Mouse (Mus musculus) kidney, postnatal 0 days (tissue): ENCODE data around the gene Fgr. TPM values are rescaled to one million over a fixed set of nuclear protein-coding genes. Genes with fewer than 3 reads are reported as not detected.
A peak's percentile ranks its signal among the peaks of the same experiment; 100 is the strongest.

Source experiments
- ATAC-seq: fragments of 200-750 bp; cut with Nextera tagmentation; replicated peaks from 2 replicates; pipeline ENCODE4 v1.8.0; 2017; ENCODE audit warnings: low read depth, moderate number of reproducible peaks, moderate TSS enrichment, moderate library complexity; ENCODE audit not compliant: low FRiP score
- DNase-seq: peaks from one replicate; pipeline ENCODE4 v3.0.0-alpha.2; 2016; ENCODE audit warnings: low spot score
- H3K27ac ChIP-seq: fragments of 300-500 bp; sonication (generic); 2 replicates; pipeline ENCODE4 v1.5.1; 2014; ENCODE audit warnings: mild to moderate bottlenecking
- H3K27me3 ChIP-seq: fragments of 300-500 bp; sonication (generic); 2 replicates; pipeline ENCODE4 v1.6.1; 2014; ENCODE audit warnings: low read length, mixed read lengths; ENCODE audit not compliant: insufficient read depth
- H3K36me3 ChIP-seq: fragments of 300-500 bp; sonication (generic); 2 replicates; pipeline ENCODE4 v1.6.1; 2014; ENCODE audit warnings: low read length, mixed read lengths; ENCODE audit not compliant: insufficient read depth
- H3K4me1 ChIP-seq: fragments of 300-500 bp; sonication (generic); replicated peaks from 2 replicates; pipeline ENCODE4 v1.6.1; 2014; ENCODE audit warnings: antibody characterized with exemption, low read length, mixed read lengths; ENCODE audit not compliant: insufficient read depth
- H3K4me2 ChIP-seq: fragments of 300-500 bp; sonication (generic); 2 replicates; pipeline ENCODE4 v1.6.1; 2014; ENCODE audit warnings: mild to moderate bottlenecking, low read length, moderate library complexity, mixed read lengths
- H3K4me3 ChIP-seq: fragments of 300-500 bp; sonication (generic); replicated peaks from 2 replicates; pipeline ENCODE4 v1.5.1; 2014; ENCODE audit warnings: low read depth, low read length
- H3K9ac ChIP-seq: fragments of 300-500 bp; sonication (generic); 2 replicates; pipeline ENCODE4 v1.6.1; 2014; ENCODE audit warnings: low read depth, low read length
- H3K9me3 ChIP-seq: fragments of 300-500 bp; sonication (generic); replicated peaks from 2 replicates; pipeline ENCODE4 v1.6.1; 2016; ENCODE audit warnings: low read length, inconsistent platforms, mixed read lengths
- CTCF ChIP-seq: IDR thresholded peaks from 2 replicates; pipeline ENCODE4 v1.5.1; 2016; ENCODE audit warnings: antibody characterized with exemption, low read depth, mild to moderate bottlenecking, moderate library complexity
- WGBS: fragments of 180-500 bp; shearing (Covaris S2); extraction: QIAGEN DNeasy Blood & Tissue Kit; methylation state at CpG from one replicate; pipeline ENCODE4 v1.1.7; 2014; 5-methylcytosine and 5-hydroxymethylcytosine counted together
- polyA plus RNA-seq: library from polyadenylated mRNA; unstranded; fragments of >200 nt; fragmentation: Nextera tagmentation; extraction: Ambion mirVana; gene quantifications from 2 replicates; pipeline ENCODE4 v1.2.1, GENCODE M21; 2015

The Fgr gene
- polyA plus RNA-seq, 1 experiment from 2014 or later = 0.51 TPM

GRCm38 (mm10) chr4:133023636-133024035, 49.7 kb downstream of the Fgr start:
- DNase-seq (no peak), ATAC-seq (no peak)
- Histone ChIP-seq H3K36me3 (peaks cover 9% of the 10 kb centered on the region), H3K27ac (0 out of 2 replicates have a peak overlapping the region, but pooled peaks have one; percentile 73), H3K4me2 (no peak overlapping the region), H3K9me3 (no peaks in the 10 kb centered on the region), H3K27me3 (no peaks in the 10 kb centered on the region), H3K4me1 (peaks cover 60% of the 10 kb centered on the region), H3K4me3 (no peak overlapping the region), H3K9ac (no peak overlapping the region)
- 76% methylated on average over 6 of the region's 6 CpGs for WGBS
- no peak for TF ChIP-seq CTCF

- Histone ChIP-seq H3K4me3 (no peak overlapping the region), H3K27me3 (no peaks in the 10 kb centered on the region), H3K27ac (peak overlapping the region; percentile 73), H3K4me2 (peak overlapping the region; percentile 25; the same call in 1 of the 2 replicates), H3K9me3 (no peaks in the 10 kb centered on the region), H3K4me1 (peaks cover 61% of the 10 kb centered on the region), H3K9ac (no peak overlapping the region; the same call in 1 of the 2 replicates), H3K36me3 (peaks cover 9% of the 10 kb centered on the region)
- no peak for TF ChIP-seq CTCF
- DNase-seq = no peak
- 38% methylated on average over 3 of the region's 4 CpGs for WGBS
- no peak for ATAC-seq
Observed at GRCm38 (mm10) chr4:133024404-133024803, 50.5 kb downstream of the Fgr start.

- Histone ChIP-seq H3K9me3 (no peaks in the 10 kb centered on the region), H3K4me1 (peaks cover 62% of the 10 kb centered on the region), H3K27ac (peak overlapping the region; percentile 73), H3K36me3 (peaks cover 5% of the 10 kb centered on the region), H3K4me2 (peak overlapping the region; percentile 25), H3K27me3 (no peaks in the 10 kb centered on the region), H3K4me3 (no peak overlapping the region), H3K9ac (peak overlapping the region; percentile 24; the same call in 1 of the 2 replicates)
- TF ChIP-seq CTCF = no peak
- ATAC-seq = no peak
- peak; percentile 68 for DNase-seq
- WGBS = 8% methylated on average over 10 of the region's 10 CpGs
Observed at GRCm38 (mm10) chr4:133024969-133025685, 51.2 kb downstream of the Fgr start.

GRCm38 (mm10) chr4:133026272-133026671, 52.4 kb downstream of the Fgr start:
- no peak for TF ChIP-seq CTCF
- ATAC-seq (no peak), DNase-seq (no peak)
- 66% methylated on average over 10 of the region's 10 CpGs for WGBS
- Histone ChIP-seq H3K4me3 (no peak overlapping the region), H3K36me3 (peaks cover 5% of the 10 kb centered on the region), H3K9ac (no peak overlapping the region), H3K4me1 (peaks cover 51% of the 10 kb centered on the region), H3K9me3 (no peaks in the 10 kb centered on the region), H3K27me3 (no peaks in the 10 kb centered on the region), H3K4me2 (no peak overlapping the region), H3K27ac (no peak overlapping the region)

DNA sequence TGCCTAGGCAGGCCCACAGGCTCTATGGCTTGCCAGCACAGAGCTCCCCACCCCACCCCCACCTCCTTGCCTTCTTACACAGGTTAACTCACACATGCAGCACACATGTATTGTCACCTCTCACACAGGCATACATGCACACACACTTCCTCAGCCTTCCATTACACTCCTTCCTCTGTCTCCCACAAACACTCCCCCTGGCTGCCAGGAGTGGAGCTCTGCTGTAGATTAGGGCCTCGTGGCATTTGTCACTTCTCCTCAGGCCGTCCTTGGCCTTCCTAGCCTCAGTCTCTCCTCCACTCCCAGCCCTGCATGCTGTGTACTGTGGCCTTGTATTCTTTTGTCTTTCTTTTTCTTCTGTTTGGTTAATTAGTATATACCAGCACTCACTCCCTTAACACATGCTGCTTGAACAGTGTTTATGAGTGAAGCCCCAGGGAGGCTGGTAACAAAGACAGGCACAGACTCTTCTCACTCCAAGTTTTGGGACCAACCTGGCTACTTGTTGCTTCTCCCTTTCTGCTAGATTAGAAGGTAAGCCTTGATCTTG, 53.0 kb downstream of the Fgr start:
- no peaks in the 10 kb centered on the region for H3K27me3 ChIP-seq
- H3K36me3 ChIP-seq = peaks cover 5% of the 10 kb centered on the region
- ATAC-seq = no peak
- WGBS = 20% methylated on average over 2 of the region's 2 CpGs
- H3K4me2 ChIP-seq = no peak overlapping the region
- no peak overlapping the region for H3K9ac ChIP-seq
- peaks cover 46% of the 10 kb centered on the region for H3K4me1 ChIP-seq
- H3K9me3 ChIP-seq = no peaks in the 10 kb centered on the region
- H3K4me3 ChIP-seq = no peak overlapping the region
- no peak overlapping the region for H3K27ac ChIP-seq
- peak; percentile 52 for TF ChIP-seq CTCF
- DNase-seq = no peak

DNA sequence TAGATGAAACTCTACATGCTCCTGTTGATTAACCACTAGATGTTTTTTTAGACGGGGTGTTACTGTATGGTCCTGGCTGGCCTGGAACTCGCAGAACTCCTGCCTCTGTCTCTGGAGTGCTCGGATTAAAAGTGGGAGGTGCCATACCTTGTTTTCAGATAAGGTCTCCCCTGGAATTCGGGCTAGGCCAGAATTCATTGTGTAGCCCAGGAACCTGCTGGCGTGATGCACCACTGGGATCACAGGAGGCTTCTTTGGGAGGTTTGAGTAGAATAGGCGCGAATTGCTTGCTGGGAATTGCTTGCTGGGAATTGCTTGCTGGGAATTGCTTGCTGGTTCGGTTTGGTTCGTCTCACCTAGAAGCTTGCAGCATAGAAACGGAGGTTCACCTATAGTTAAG, 53.8 kb downstream of the Fgr start:
- Histone ChIP-seq H3K27me3 (no peaks in the 10 kb centered on the region), H3K4me2 (no peak overlapping the region), H3K36me3 (peaks cover 5% of the 10 kb centered on the region), H3K4me1 (peaks cover 38% of the 10 kb centered on the region), H3K9me3 (no peaks in the 10 kb centered on the region), H3K4me3 (no peak overlapping the region), H3K27ac (no peak overlapping the region), H3K9ac (no peak overlapping the region)
- DNase-seq = no peak
- no peak for ATAC-seq
- 76% methylated on average over 10 of the region's 10 CpGs for WGBS
- TF ChIP-seq CTCF = no peak
